Comparison of ENCODE assay signal across 11 mouse cellular contexts in genomic region chr14:29939600-29940312, GRCm38 (mm10). TPM values are rescaled to one million over a fixed set of nuclear protein-coding genes. Genes with fewer than 3 reads are reported as not detected.
A peak's percentile ranks its signal among the peaks of the same experiment; 100 is the strongest.
DNase-seq lines count a peak whose midpoint lies in the region; ATAC-seq and TF ChIP-seq lines count a peak whose summit lies in the region.
"Had no signal": no experiment of that assay in that cellular context is flagged by ENCODE, and none has a peak within 500 bp of the region (broad histone marks: within the 10 kb centered on the region; RNA-seq: fewer than 3 reads in every experiment).

No protein-coding gene starts in this region.

- H3K27ac ChIP-seq in heart, embryonic 13.5 days (replicated peaks): no peak overlapping the region
- no peak overlapping the region for H3K27ac ChIP-seq in hindbrain, embryonic 12.5 days
- no peak overlapping the region for H3K27ac ChIP-seq in midbrain, postnatal 0 days (ENCODE audit: low read depth, low read length)
- no peak overlapping the region for H3K27ac ChIP-seq in lung, postnatal 0 days (ENCODE audit: low read length)
- H3K27ac ChIP-seq: limb, embryonic 15.5 days had no signal

- no peak for ATAC-seq in heart, embryonic 13.5 days (ENCODE audit: extremely low read depth, insufficient number of reproducible peaks, low FRiP score, low TSS enrichment)
- ATAC-seq in hindbrain, embryonic 12.5 days (ENCODE audit: low FRiP score): peak; percentile 16; the same call in 1 of the 2 replicates
- ATAC-seq in midbrain, postnatal 0 days (ENCODE audit: low FRiP score): no peak
- no peak for ATAC-seq in lung, postnatal 0 days

- DNase-seq in heart, adult 8-10 months (ENCODE audit: low spot score): no peak
- DNase-seq in embryo, embryonic 10.5 days (ENCODE audit: low spot score): peak; percentile 32
- DNase-seq in midbrain, postnatal 0 days (ENCODE audit: low spot score): no peak
- DNase-seq in adrenal gland, postnatal 4 days (ENCODE audit: low spot score in 2 of 2): no peak
- DNase-seq in frontal cortex, postnatal 10 days (ENCODE audit: low spot score in 2 of 2): no peak
- no peak for DNase-seq in lung, postnatal 0 days (ENCODE audit: low spot score)
- DNase-seq: kidney, adult 18-20 months had no signal

- WGBS in heart, embryonic 13.5 days: 33% methylated on average over 20 of the region's 20 CpGs
- WGBS in hindbrain, embryonic 12.5 days: 53% methylated on average over 20 of the region's 20 CpGs
- 38% methylated on average over 20 of the region's 20 CpGs for WGBS in midbrain, postnatal 0 days
- 40% methylated on average over 20 of the region's 20 CpGs for WGBS in lung, postnatal 0 days

- H3K9ac ChIP-seq in heart, embryonic 13.5 days: no peak overlapping the region
- no peak overlapping the region for H3K9ac ChIP-seq in hindbrain, embryonic 12.5 days
- H3K9ac ChIP-seq in midbrain, postnatal 0 days (replicated peaks; ENCODE audit: low read length, poor library complexity, severe bottlenecking): no peak overlapping the region
- no peak overlapping the region for H3K9ac ChIP-seq in lung, postnatal 0 days (replicated peaks; ENCODE audit: low read depth)
- H3K9ac ChIP-seq: limb, embryonic 15.5 days had no signal

- H3K4me2 ChIP-seq in heart, embryonic 13.5 days: peak overlapping the region; percentile 43
- peak overlapping the region; percentile 21; the same call in 1 of the 2 replicates for H3K4me2 ChIP-seq in hindbrain, embryonic 12.5 days (replicated peaks)
- peak overlapping the region; percentile 26; the same call in 1 of the 2 replicates for H3K4me2 ChIP-seq in midbrain, postnatal 0 days (ENCODE audit: low read depth, low read length, poor library complexity, severe bottlenecking)
- no peak overlapping the region for H3K4me2 ChIP-seq in lung, postnatal 0 days (replicated peaks; ENCODE audit: low read depth, low read length)
- H3K4me2 ChIP-seq: limb, embryonic 15.5 days had no signal

- H3K27me3 ChIP-seq in heart, embryonic 13.5 days (replicated peaks): peaks cover 50% of the 10 kb centered on the region
- no peaks in the 10 kb centered on the region; the same call in none of the 2 replicates for H3K27me3 ChIP-seq in hindbrain, embryonic 12.5 days
- H3K27me3 ChIP-seq in midbrain, postnatal 0 days (ENCODE audit: insufficient read depth, low read length): no peaks in the 10 kb centered on the region
- H3K27me3 ChIP-seq in lung, postnatal 0 days (replicated peaks; ENCODE audit: insufficient read depth, low read length): no peaks in the 10 kb centered on the region

- H3K4me1 ChIP-seq in heart, embryonic 13.5 days: peaks cover 11% of the 10 kb centered on the region
- H3K4me1 ChIP-seq in hindbrain, embryonic 12.5 days: 0 out of 2 replicates have a peak, but pooled peaks cover 4% of the 10 kb centered on the region
- 0 out of 2 replicates have a peak, but pooled peaks cover 3% of the 10 kb centered on the region for H3K4me1 ChIP-seq in midbrain, postnatal 0 days (ENCODE audit: insufficient read depth, low read length)
- no peaks in the 10 kb centered on the region for H3K4me1 ChIP-seq in lung, postnatal 0 days (ENCODE audit: insufficient read depth, low read depth, low read length)

- H3K4me3 ChIP-seq in heart, embryonic 13.5 days: no peak overlapping the region
- no peak overlapping the region for H3K4me3 ChIP-seq in hindbrain, embryonic 12.5 days
- no peak overlapping the region for H3K4me3 ChIP-seq in midbrain, postnatal 0 days (ENCODE audit: low read depth, low read length)
- no peak overlapping the region for H3K4me3 ChIP-seq in lung, postnatal 0 days (ENCODE audit: low read depth, low read length)
- H3K4me3 ChIP-seq: erythroblast, embryonic 14.5 days; limb, embryonic 15.5 days had no signal

- no peak for TF ChIP-seq EP300 in lung, postnatal 0 days (IDR thresholded peaks at IDR 0.05)

- peak; percentile 47 for TF ChIP-seq CTCF in midbrain, postnatal 0 days (IDR thresholded peaks at IDR 0.05)
- TF ChIP-seq CTCF in lung, postnatal 0 days (IDR thresholded peaks at IDR 0.05): no peak

- no peaks in the 10 kb centered on the region for H3K9me3 ChIP-seq in heart, embryonic 13.5 days
- no peaks in the 10 kb centered on the region for H3K9me3 ChIP-seq in hindbrain, embryonic 12.5 days (replicated peaks)
- no peaks in the 10 kb centered on the region for H3K9me3 ChIP-seq in midbrain, postnatal 0 days (ENCODE audit: low read length)
- H3K9me3 ChIP-seq in lung, postnatal 0 days (ENCODE audit: low read length): no peaks in the 10 kb centered on the region
- H3K9me3 ChIP-seq: limb, embryonic 15.5 days had no signal

- H3K36me3 ChIP-seq in heart, embryonic 13.5 days: no peaks in the 10 kb centered on the region
- no peaks in the 10 kb centered on the region for H3K36me3 ChIP-seq in hindbrain, embryonic 12.5 days
- H3K36me3 ChIP-seq in midbrain, postnatal 0 days (ENCODE audit: insufficient read depth, low read length): no peaks in the 10 kb centered on the region
- H3K36me3 ChIP-seq in lung, postnatal 0 days (ENCODE audit: insufficient read depth, low read length): no peaks in the 10 kb centered on the region
- H3K36me3 ChIP-seq: limb, embryonic 15.5 days had no signal

RNA-seq across cellular contexts. Expression of gene Selenok, which starts 28.4 kb away (rescaled TPM):
- 197 and 212 TPM in 2 replicates for polyA plus RNA-seq in heart, embryonic 13.5 days (2015; fragmentation: Nextera tagmentation; extraction: Ambion mirVana)
- total RNA-seq in heart, adult 8-10 months (2022): 100 to 1,000 TPM in 1 of 4 experiments, 10 to 100 TPM in 3; 80.2 to 101 (median 83.8) TPM
- polyA plus RNA-seq in hindbrain, embryonic 12.5 days (2016; fragmentation: Nextera tagmentation; extraction: Ambion mirVana): 382 and 390 TPM in 2 replicates
- 82.8 and 125 TPM in 2 replicates for total RNA-seq in midbrain, postnatal 0 days (2014; rRNA removed)
- polyA plus RNA-seq in midbrain, postnatal 0 days (2015; fragmentation: Nextera tagmentation; extraction: Ambion mirVana): 420 and 430 TPM in 2 replicates
- 10 to 100 TPM; 84.2 to 85.6 TPM for total RNA-seq in adrenal gland, postnatal 4 days (2021)
- polyA plus RNA-seq in lung, postnatal 0 days (2015; fragmentation: Nextera tagmentation; extraction: Ambion mirVana): 445 and 477 TPM in 2 replicates

RNA-seq across cellular contexts. Expression of gene Actr8, which starts 38.4 kb away (rescaled TPM):
- 46.7 and 53.5 TPM in 2 replicates for polyA plus RNA-seq in heart, embryonic 13.5 days (2015; fragmentation: Nextera tagmentation; extraction: Ambion mirVana)
- total RNA-seq in heart, adult 8-10 months (2022): 10 to 100 TPM; 37.7 to 46.1 (median 40.5) TPM
- polyA plus RNA-seq in hindbrain, embryonic 12.5 days (2016; fragmentation: Nextera tagmentation; extraction: Ambion mirVana): 87.1 and 92.8 TPM in 2 replicates
- total RNA-seq in midbrain, postnatal 0 days (2014; rRNA removed): 43.7 and 44.7 TPM in 2 replicates
- polyA plus RNA-seq in midbrain, postnatal 0 days (2015; fragmentation: Nextera tagmentation; extraction: Ambion mirVana): 46.5 and 49.0 TPM in 2 replicates
- total RNA-seq in adrenal gland, postnatal 4 days (2021): 10 to 100 TPM; 71.8 to 75.6 TPM
- 38.5 and 39.2 TPM in 2 replicates for polyA plus RNA-seq in lung, postnatal 0 days (2015; fragmentation: Nextera tagmentation; extraction: Ambion mirVana)
